Mouse (Mus musculus) kidney, adult 9 months (tissue): ENCODE results near the gene Calm3.

Experiments
- DNase-seq: peaks from one replicate; pipeline ENCODE4 v3.0.0; 2022

Calm3 gene

GRCm38 (mm10) chr7:16914453-16915343, 9.2 kb downstream of the Calm3 start:
- DNase-seq = no peak

GRCm38 (mm10) chr7:16913806-16914452, 10.0 kb downstream of the Calm3 start:
- DNase-seq = peak; percentile 76

- DNase-seq = peak; percentile 29
These were observed 11.6 kb downstream of the Calm3 start for GRCm38 (mm10) chr7:16912360-16912759.

- no peak for DNase-seq
These were observed 12.0 kb downstream of the Calm3 start for GRCm38 (mm10) chr7:16911904-16912303.

GRCm38 (mm10) chr7:16909909-16910308, 14.0 kb downstream of the Calm3 start:
- DNase-seq = no peak

- no peak for DNase-seq
These were observed 15.1 kb downstream of the Calm3 start for GRCm38 (mm10) chr7:16908859-16909258.

- DNase-seq = no peak
These were observed 15.5 kb downstream of the Calm3 start for GRCm38 (mm10) chr7:16908367-16908766.

GRCm38 (mm10) chr7:16907842-16908241, 16.1 kb downstream of the Calm3 start:
- no peak for DNase-seq

GRCm38 (mm10) chr7:16906889-16907559, 16.9 kb downstream of the Calm3 start:
- DNase-seq = no peak

GRCm38 (mm10) chr7:16906281-16906680, 17.6 kb downstream of the Calm3 start, which contains the start of gene Ptgir:
Gene Ptgir (plus strand): TSS chr7:16906490.
- DNase-seq = no peak

GRCm38 (mm10) chr7:16905491-16906021, 18.4 kb downstream of the Calm3 start:
- peak; percentile 33 for DNase-seq

- no peak for DNase-seq
These were observed 19.7 kb downstream of the Calm3 start for GRCm38 (mm10) chr7:16904120-16904675.

- no peak for DNase-seq
These were observed 20.4 kb downstream of the Calm3 start for GRCm38 (mm10) chr7:16903439-16903955.

- DNase-seq = no peak
These were observed 23.4 kb downstream of the Calm3 start for GRCm38 (mm10) chr7:16900526-16900925.

GRCm38 (mm10) chr7:16895511-16895910, 28.4 kb downstream of the Calm3 start:
- DNase-seq = no peak

- DNase-seq = peak; percentile 73
These were observed 28.9 kb downstream of the Calm3 start for GRCm38 (mm10) chr7:16895000-16895399.

GRCm38 (mm10) chr7:16894279-16894678, 29.6 kb downstream of the Calm3 start:
- DNase-seq = no peak

GRCm38 (mm10) chr7:16893612-16894011, 30.3 kb downstream of the Calm3 start:
- DNase-seq = no peak

- DNase-seq = no peak
These were observed 31.6 kb downstream of the Calm3 start for GRCm38 (mm10) chr7:16892352-16892730.

GRCm38 (mm10) chr7:16891641-16892351, 32.1 kb downstream of the Calm3 start, which contains the start of gene Gng8:
Gene Gng8 (plus strand): TSS chr7:16891786.
- peak; percentile 82 for DNase-seq

GRCm38 (mm10) chr7:16890944-16891343, 33.0 kb downstream of the Calm3 start:
- DNase-seq = peak; percentile 60

- DNase-seq = peak; percentile 38
These were observed 33.4 kb downstream of the Calm3 start for GRCm38 (mm10) chr7:16890536-16890935.
